Mouse (Mus musculus): ENCODE measurements around the gene Dlgap5.
"Not testable (repeated sequence)": the region's sequence is repeated elsewhere in the genome, so short reads cannot be mapped to it uniquely, and the experiment has no call there.

Dlgap5 gene

DNA sequence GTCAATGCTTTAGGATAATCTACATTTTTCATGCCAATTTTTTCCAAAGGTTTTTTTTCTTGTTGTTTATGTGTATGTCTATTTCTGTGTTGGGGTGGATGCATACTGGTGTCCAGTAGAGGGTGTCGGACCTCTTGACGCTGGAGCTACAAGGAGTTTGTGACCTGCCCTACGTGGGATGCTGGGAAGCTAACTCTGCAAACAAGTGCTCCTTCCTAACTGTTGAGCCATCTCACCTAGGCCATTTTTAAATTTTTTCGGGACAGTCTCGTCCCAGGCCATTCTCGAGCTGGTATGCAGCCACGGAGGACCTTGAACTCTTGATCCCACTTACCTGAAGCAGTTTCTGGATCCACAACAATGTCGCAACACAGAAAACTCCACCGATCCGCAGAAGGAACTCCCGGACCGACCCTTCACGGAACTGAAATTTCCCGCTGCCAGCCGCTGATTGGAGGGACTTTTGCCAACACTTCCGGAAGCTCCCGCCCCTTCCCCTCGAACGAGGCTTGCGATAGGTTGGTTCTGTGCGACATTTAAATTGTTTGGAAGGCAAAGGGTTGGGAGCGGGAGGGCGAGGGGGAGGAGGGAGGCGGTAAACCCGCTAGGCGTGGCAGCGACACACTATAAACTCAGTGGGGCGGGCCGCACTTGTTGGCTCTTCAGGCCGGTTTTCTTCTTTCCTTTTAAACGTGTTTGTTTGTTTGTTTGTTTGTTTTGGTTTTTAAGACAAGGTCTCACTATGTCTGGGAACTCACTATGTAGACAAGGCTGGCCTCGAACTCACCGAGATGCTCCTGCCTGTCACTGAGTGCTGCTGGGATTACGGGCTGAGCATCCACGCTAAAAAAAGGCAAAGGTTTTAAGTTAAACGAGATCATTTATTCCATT lies at the start of gene Dlgap5:
TSS of gene Dlgap5 (minus strand) at position 633 of the 891 bp plus-strand sequence.
- ATAC-seq (ENCODE audit: low TSS enrichment) = peak; percentile 100

- ATAC-seq (ENCODE audit: low TSS enrichment) = 0 out of 2 replicates have a peak, but pooled peaks have one; percentile 16
These were observed 47.4 kb upstream of the Dlgap5 start for GRCm38 (mm10) chr14:47465468-47466175.

GRCm38 (mm10) chr14:47464426-47464825 lies 46.2 kb upstream of the Dlgap5 start:
- ATAC-seq (ENCODE audit: low TSS enrichment) = peak; percentile 88

GRCm38 (mm10) chr14:47462877-47463460 lies 44.8 kb upstream of the Dlgap5 start:
- no peak for ATAC-seq (ENCODE audit: low TSS enrichment)

GRCm38 (mm10) chr14:47462453-47462852 lies 44.2 kb upstream of the Dlgap5 start:
- ATAC-seq (ENCODE audit: low TSS enrichment) = no peak

- no peak for ATAC-seq (ENCODE audit: low TSS enrichment)
These were observed 43.8 kb upstream of the Dlgap5 start for GRCm38 (mm10) chr14:47461997-47462396.

GRCm38 (mm10) chr14:47459556-47459955 lies 41.3 kb upstream of the Dlgap5 start:
- ATAC-seq (ENCODE audit: low TSS enrichment) = no peak

DNA sequence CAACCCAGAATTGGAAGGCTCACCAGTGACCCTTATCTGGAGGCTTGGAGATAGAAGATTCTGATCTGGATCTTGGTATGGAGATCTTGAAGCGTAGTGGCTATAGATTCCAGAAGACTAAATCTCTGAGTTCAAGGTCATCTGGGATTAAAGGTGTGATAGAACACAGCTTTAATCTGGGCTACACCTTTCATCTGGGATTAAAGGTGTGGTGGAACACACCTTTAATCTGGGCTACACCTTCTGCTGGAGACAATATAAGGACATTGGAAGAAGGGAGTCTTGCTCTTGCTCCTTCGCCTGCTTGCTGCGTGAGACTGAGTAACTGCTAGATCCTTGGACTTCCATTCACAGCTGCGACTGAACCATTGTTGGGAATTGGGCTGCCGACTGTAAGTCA lies 31.9 kb upstream of the Dlgap5 start, which contains the start of gene Fbxo34:
TSS of gene Fbxo34 (plus strand) at position 301 of the 400 bp plus-strand sequence.
- ATAC-seq (ENCODE audit: low TSS enrichment) = not testable (repeated sequence)

DNA sequence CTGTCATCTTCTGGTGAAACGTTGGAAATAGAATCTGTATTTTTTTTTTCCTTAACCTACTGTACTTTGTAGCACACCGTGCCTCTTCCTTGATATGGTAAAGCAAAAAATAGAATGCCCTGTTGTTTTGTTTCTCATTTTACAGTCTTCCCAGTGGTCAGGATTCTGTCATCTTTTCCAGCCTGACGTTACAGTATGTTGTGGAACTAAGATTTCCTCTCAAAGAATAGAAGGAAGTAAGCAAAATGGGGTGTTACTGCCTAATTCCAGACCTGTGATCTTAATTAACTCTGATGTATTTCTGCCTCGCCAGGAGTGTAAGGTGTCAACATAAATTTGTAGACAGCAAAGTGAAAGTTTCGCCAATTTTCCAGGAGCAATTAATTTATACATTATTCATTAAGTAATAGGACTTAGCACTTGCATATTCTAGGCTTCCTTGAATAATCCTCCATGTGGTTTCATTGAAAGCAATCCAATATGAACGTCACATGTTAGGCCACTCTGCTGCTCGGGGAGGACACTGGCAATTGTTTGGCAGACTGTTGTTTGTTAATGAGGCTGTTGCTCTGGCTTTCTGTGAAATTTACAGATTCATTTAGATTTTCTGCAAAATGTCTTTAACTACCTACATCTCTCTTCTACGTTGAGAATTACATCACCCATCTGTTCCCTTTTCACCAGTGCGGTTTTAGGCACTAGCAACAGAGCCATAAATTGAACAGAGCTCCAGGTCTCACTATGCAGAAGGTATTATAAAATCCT lies 27.3 kb upstream of the Dlgap5 start:
- peak; percentile 98 for ATAC-seq (ENCODE audit: low TSS enrichment)

DNA sequence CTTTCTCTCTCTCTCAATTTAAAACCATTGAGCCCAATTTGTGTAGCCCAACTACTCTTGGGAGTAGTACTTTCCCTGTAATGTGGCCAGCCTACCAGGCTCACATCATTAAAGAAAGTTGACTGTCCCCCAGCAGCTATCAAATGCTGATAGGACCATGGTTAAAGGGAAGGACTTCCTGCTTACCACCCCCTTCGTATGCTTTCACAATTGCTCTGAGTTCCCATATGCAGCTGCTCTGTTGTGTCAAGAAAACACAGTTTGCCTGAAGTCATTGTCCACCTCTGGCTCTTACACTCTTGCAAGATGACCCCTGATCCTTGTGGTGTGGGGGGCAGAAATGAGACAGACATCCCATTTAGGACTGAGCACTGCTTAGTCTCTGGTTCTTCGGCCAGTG lies 26.7 kb upstream of the Dlgap5 start:
- ATAC-seq (ENCODE audit: low TSS enrichment) = no peak

- no peak for ATAC-seq (ENCODE audit: low TSS enrichment)
These were observed 20.7 kb upstream of the Dlgap5 start for GRCm38 (mm10) chr14:47438947-47439346.

DNA sequence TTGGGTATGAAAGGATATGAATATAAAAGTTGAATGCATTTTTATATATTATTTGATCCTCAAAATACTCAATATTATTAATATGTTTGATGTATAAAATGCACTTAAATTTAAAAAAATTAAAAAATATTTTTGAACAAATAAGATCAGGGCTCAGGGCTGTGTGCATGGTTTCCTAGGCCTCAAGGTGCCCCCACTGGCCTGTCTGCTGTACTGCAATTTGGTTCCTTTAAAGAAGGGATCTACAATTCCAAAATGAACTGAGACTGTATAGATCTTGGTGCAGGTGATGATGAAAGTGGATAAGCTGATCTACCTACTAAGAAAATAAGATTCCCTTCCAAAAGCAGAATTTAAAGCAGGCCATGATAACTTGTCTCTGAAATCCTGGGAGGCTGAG lies 14.8 kb upstream of the Dlgap5 start:
- ATAC-seq (ENCODE audit: low TSS enrichment) = 0 out of 2 replicates have a peak, but pooled peaks have one; percentile 59

DNA sequence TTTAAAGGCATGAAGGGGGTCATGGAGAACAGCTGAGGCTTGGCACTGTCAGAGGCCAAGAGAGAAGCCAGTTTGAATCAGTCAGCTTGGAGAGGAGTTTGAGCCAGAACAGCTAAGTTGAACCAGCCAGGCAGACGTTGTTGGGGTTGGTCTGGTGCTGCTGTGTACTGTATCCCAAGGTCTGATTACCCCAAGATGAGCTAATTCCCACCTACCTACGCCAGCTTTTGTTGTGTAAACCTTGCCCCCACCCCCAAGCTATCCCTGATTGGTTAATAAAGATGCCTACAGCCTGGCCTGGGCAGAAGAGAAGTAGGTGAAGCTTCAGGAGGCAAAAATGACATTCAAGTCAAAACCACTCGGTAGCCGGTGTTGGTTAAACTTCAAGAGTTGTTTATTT lies 4.3 kb upstream of the Dlgap5 start:
- no peak for ATAC-seq (ENCODE audit: low TSS enrichment)

- no peak for ATAC-seq (ENCODE audit: low TSS enrichment)
These were observed 3.4 kb upstream of the Dlgap5 start for GRCm38 (mm10) chr14:47421606-47422005.

- no peak for ATAC-seq (ENCODE audit: low TSS enrichment)
These were observed 1.6 kb upstream of the Dlgap5 start for GRCm38 (mm10) chr14:47419723-47420276.

DNA sequence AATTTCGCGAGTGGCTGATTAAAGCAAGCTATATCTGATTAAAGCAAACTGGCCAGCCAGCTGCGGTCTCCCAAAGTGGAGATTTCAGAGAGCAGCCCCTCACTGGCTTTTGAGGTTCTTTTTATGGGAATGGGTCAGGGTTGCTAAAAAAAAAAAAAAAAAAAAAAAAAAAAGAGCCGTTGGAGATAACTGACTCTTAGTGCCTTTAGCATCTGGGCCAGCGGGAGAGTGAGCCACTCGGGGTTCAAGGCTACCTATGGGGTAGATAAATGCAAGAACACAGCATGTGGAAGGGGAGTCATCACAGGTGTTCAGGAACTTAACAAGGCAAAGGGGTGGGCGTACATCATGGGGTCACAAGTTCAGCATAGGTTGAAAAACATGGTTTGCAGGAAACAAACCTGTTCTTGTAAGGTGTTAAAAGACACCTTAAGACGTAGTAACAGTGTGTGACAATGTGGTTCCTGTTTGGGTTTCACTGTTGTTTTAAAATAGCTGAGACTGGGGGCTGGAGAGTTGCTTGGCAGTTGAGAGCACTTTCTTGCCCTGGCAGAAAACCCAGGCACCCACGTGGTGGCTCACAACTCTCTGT lies 923 bp upstream of the Dlgap5 start:
- ATAC-seq (ENCODE audit: low TSS enrichment) = no peak

- peak; percentile 7; the same call in 1 of the 2 replicates for ATAC-seq (ENCODE audit: low TSS enrichment)
These were observed 422 bp upstream of the Dlgap5 start for GRCm38 (mm10) chr14:47418666-47418991.

- no peak for ATAC-seq (ENCODE audit: low TSS enrichment)
These were observed 861 bp downstream of the Dlgap5 start for GRCm38 (mm10) chr14:47417346-47417745.

GRCm38 (mm10) chr14:47406000-47406399 lies 12.2 kb downstream of the Dlgap5 start:
- ATAC-seq (ENCODE audit: low TSS enrichment) = peak; percentile 55; the same call in 1 of the 2 replicates

- no peak for ATAC-seq (ENCODE audit: low TSS enrichment)
These were observed 15.5 kb downstream of the Dlgap5 start for GRCm38 (mm10) chr14:47402735-47403134.

- peak; percentile 79 for ATAC-seq (ENCODE audit: low TSS enrichment)
These were observed 22.0 kb downstream of the Dlgap5 start for GRCm38 (mm10) chr14:47396165-47396652.
